9 mouse cellular contexts compared by ENCODE assay signal in genomic region chr4:133055163-133055951, GRCm38 (mm10). TPM values are rescaled to one million over a fixed set of nuclear protein-coding genes. Genes with fewer than 3 reads are reported as not detected.
DNase-seq lines count a peak whose midpoint lies in the region; ATAC-seq and TF ChIP-seq lines count a peak whose summit lies in the region.
"Had no signal": no experiment of that assay in that cellular context is flagged by ENCODE, and none has a peak within 500 bp of the region (broad histone marks: within the 10 kb centered on the region; RNA-seq: fewer than 3 reads in every experiment).

No protein-coding gene starts in this region.

- no peak overlapping the region for H3K9ac ChIP-seq in midbrain, postnatal 0 days (replicated peaks; ENCODE audit: low read length, poor library complexity, severe bottlenecking)
- no peak overlapping the region for H3K9ac ChIP-seq in embryonic facial prominence, embryonic 14.5 days (ENCODE audit: low read depth, low read length)
- no peak overlapping the region for H3K9ac ChIP-seq in hindbrain, embryonic 16.5 days (ENCODE audit: low read depth, low read length)
- H3K9ac ChIP-seq in stomach, embryonic 14.5 days (replicated peaks; ENCODE audit: low read depth, low read length), result no peak overlapping the region

- WGBS in midbrain, embryonic 10.5 days, result 67% methylated on average over 8 of the region's 8 CpGs
- WGBS in midbrain, postnatal 0 days, result 80% methylated on average over 8 of the region's 8 CpGs
- WGBS in embryonic facial prominence, embryonic 14.5 days, result 53% methylated on average over 8 of the region's 8 CpGs
- 67% methylated on average over 8 of the region's 8 CpGs for WGBS in hindbrain, embryonic 16.5 days
- 46% methylated on average over 8 of the region's 8 CpGs for WGBS in stomach, embryonic 14.5 days

- H3K9me3 ChIP-seq in midbrain, embryonic 10.5 days (replicated peaks), result no peaks in the 10 kb centered on the region
- no peaks in the 10 kb centered on the region for H3K9me3 ChIP-seq in midbrain, postnatal 0 days (ENCODE audit: low read length)
- no peaks in the 10 kb centered on the region for H3K9me3 ChIP-seq in embryonic facial prominence, embryonic 14.5 days (ENCODE audit: control insufficient read depth, low read length)
- H3K9me3 ChIP-seq in hindbrain, embryonic 16.5 days (ENCODE audit: control insufficient read depth, low read length), result no peaks in the 10 kb centered on the region
- H3K9me3 ChIP-seq in stomach, embryonic 14.5 days (ENCODE audit: control insufficient read depth, low read depth, low read length), result no peaks in the 10 kb centered on the region

- no peak for TF ChIP-seq CTCF in midbrain, postnatal 0 days (IDR thresholded peaks at IDR 0.05)

- H3K27ac ChIP-seq in midbrain, embryonic 10.5 days (replicated peaks), result peak overlapping the region; percentile 46; the same call in 1 of the 2 replicates
- H3K27ac ChIP-seq in midbrain, postnatal 0 days (ENCODE audit: low read depth, low read length), result no peak overlapping the region
- H3K27ac ChIP-seq in embryonic facial prominence, embryonic 14.5 days (replicated peaks; ENCODE audit: low read depth, low read length), result peak overlapping the region; percentile 68
- H3K27ac ChIP-seq in hindbrain, embryonic 16.5 days (ENCODE audit: low read depth, low read length), result peak overlapping the region; percentile 0; the same call in 1 of the 2 replicates
- peak overlapping the region; percentile 82 for H3K27ac ChIP-seq in stomach, embryonic 14.5 days (ENCODE audit: low read length)
- H3K27ac ChIP-seq: macrophage had no signal

- no peak overlapping the region for H3K4me3 ChIP-seq in midbrain, embryonic 10.5 days
- H3K4me3 ChIP-seq in midbrain, postnatal 0 days (ENCODE audit: low read depth, low read length), result no peak overlapping the region
- no peak overlapping the region for H3K4me3 ChIP-seq in embryonic facial prominence, embryonic 14.5 days (ENCODE audit: low read depth, low read length)
- H3K4me3 ChIP-seq in hindbrain, embryonic 16.5 days (ENCODE audit: low read length), result no peak overlapping the region
- no peak overlapping the region for H3K4me3 ChIP-seq in stomach, embryonic 14.5 days (ENCODE audit: low read depth, low read length)

- H3K4me1 ChIP-seq in midbrain, embryonic 10.5 days, result peaks cover 80% of the 10 kb centered on the region
- H3K4me1 ChIP-seq in midbrain, postnatal 0 days (ENCODE audit: insufficient read depth, low read length), result peaks cover 12% of the 10 kb centered on the region
- peaks cover 69% of the 10 kb centered on the region for H3K4me1 ChIP-seq in embryonic facial prominence, embryonic 14.5 days (ENCODE audit: control insufficient read depth, insufficient read depth, low read length)
- H3K4me1 ChIP-seq in hindbrain, embryonic 16.5 days (ENCODE audit: control insufficient read depth, insufficient read depth, low read depth, low read length), result peaks cover 43% of the 10 kb centered on the region
- H3K4me1 ChIP-seq in stomach, embryonic 14.5 days (ENCODE audit: control insufficient read depth, insufficient read depth, low read length), result peaks cover 72% of the 10 kb centered on the region

- DNase-seq in midbrain, embryonic 10.5 days (ENCODE audit: low spot score), result no peak
- DNase-seq in midbrain, postnatal 0 days (ENCODE audit: low spot score), result no peak
- peak; percentile 79 for DNase-seq in embryonic facial prominence, embryonic 14.5 days (ENCODE audit: low spot score)
- no peak for DNase-seq in embryo, embryonic 10.5 days (ENCODE audit: low spot score)
- DNase-seq in right cerebral cortex, postnatal 10 days (ENCODE audit: low spot score in 2 of 2), result no peak
- DNase-seq: thymus, postnatal 25 days had no signal

- no peak for ATAC-seq in midbrain, postnatal 0 days (ENCODE audit: low FRiP score)
- ATAC-seq in embryonic facial prominence, embryonic 14.5 days (ENCODE audit: low read depth), result peak; percentile 22
- no peak for ATAC-seq in hindbrain, embryonic 16.5 days
- peak; percentile 53 for ATAC-seq in stomach, embryonic 14.5 days (ENCODE audit: insufficient number of reproducible peaks, insufficient read depth, low FRiP score, low read depth)

- H3K4me2 ChIP-seq in midbrain, postnatal 0 days (ENCODE audit: low read depth, low read length, poor library complexity, severe bottlenecking), result no peak overlapping the region
- peak overlapping the region; percentile 39 for H3K4me2 ChIP-seq in embryonic facial prominence, embryonic 14.5 days (ENCODE audit: low read depth, low read length)
- H3K4me2 ChIP-seq in hindbrain, embryonic 16.5 days (ENCODE audit: low read length), result no peak overlapping the region
- H3K4me2 ChIP-seq in stomach, embryonic 14.5 days (replicated peaks; ENCODE audit: low read depth, low read length), result peak overlapping the region; percentile 30; the same call in 1 of the 2 replicates

- H3K27me3 ChIP-seq in midbrain, embryonic 10.5 days (ENCODE audit: low read depth, poor library complexity, severe bottlenecking), result peaks cover 2% of the 10 kb centered on the region; the same call in 1 of the 2 replicates
- H3K27me3 ChIP-seq in midbrain, postnatal 0 days (ENCODE audit: insufficient read depth, low read length), result no peaks in the 10 kb centered on the region
- no peaks in the 10 kb centered on the region for H3K27me3 ChIP-seq in embryonic facial prominence, embryonic 14.5 days (replicated peaks; ENCODE audit: control insufficient read depth, insufficient read depth, low read length)
- no peaks in the 10 kb centered on the region for H3K27me3 ChIP-seq in hindbrain, embryonic 16.5 days (replicated peaks; ENCODE audit: control insufficient read depth, insufficient read depth, low read length)
- no peaks in the 10 kb centered on the region for H3K27me3 ChIP-seq in stomach, embryonic 14.5 days (ENCODE audit: control insufficient read depth, insufficient read depth, low read length)

- peaks cover 26% of the 10 kb centered on the region for H3K36me3 ChIP-seq in midbrain, embryonic 10.5 days
- peaks cover 12% of the 10 kb centered on the region for H3K36me3 ChIP-seq in midbrain, postnatal 0 days (ENCODE audit: insufficient read depth, low read length)
- H3K36me3 ChIP-seq in embryonic facial prominence, embryonic 14.5 days (ENCODE audit: control insufficient read depth, insufficient read depth, low read length), result peaks cover 36% of the 10 kb centered on the region
- H3K36me3 ChIP-seq in hindbrain, embryonic 16.5 days (ENCODE audit: control insufficient read depth, insufficient read depth, low read length), result peaks cover 4% of the 10 kb centered on the region
- H3K36me3 ChIP-seq in stomach, embryonic 14.5 days (ENCODE audit: control insufficient read depth, insufficient read depth, low read length), result peaks cover 8% of the 10 kb centered on the region; the same call in 1 of the 2 replicates

RNA-seq across cellular contexts. Expression of gene Ahdc1, which starts 44.3 kb away (rescaled TPM):
- 5.7 and 5.8 TPM in 2 replicates for polyA plus RNA-seq in midbrain, embryonic 10.5 days (2016; fragmentation: Nextera tagmentation; extraction: Ambion mirVana)
- 105 and 115 TPM in 2 replicates for total RNA-seq in midbrain, postnatal 0 days (2014; rRNA removed)
- 9.2 and 11.0 TPM in 2 replicates for polyA plus RNA-seq in midbrain, postnatal 0 days (2015; fragmentation: Nextera tagmentation; extraction: Ambion mirVana)
- 11.0 and 11.7 TPM in 2 replicates for polyA plus RNA-seq in embryonic facial prominence, embryonic 14.5 days (2014; fragmentation: Nextera tagmentation; extraction: Ambion mirVana)
- polyA plus RNA-seq in hindbrain, embryonic 16.5 days (2015; fragmentation: Nextera tagmentation; extraction: Ambion mirVana), result 10.4 and 11.6 TPM in 2 replicates
- polyA plus RNA-seq in stomach, embryonic 14.5 days (2014; fragmentation: Nextera tagmentation; extraction: Ambion mirVana), result 10.3 and 10.7 TPM in 2 replicates

Comparison
In these comparisons a context has a peak if more than half of its experiments do, and no peak if none do; other contexts are left out.
1. ATAC-seq: peak in embryonic facial prominence, embryonic 14.5 days (single experiment) and stomach, embryonic 14.5 days (single experiment); none in midbrain, postnatal 0 days (single experiment) and hindbrain, embryonic 16.5 days (single experiment).
2. H3K4me2 ChIP-seq: peak in embryonic facial prominence, embryonic 14.5 days (single experiment) and stomach, embryonic 14.5 days (single experiment); none in midbrain, postnatal 0 days (single experiment) and hindbrain, embryonic 16.5 days (single experiment).